Mouse (Mus musculus) embryonic fibroblast, embryonic 13.5 days (primary cell): ENCODE measurements at regions not wholly inside any gene's neighbourhood (a gene's known extent, or its start where the extent isn't known, plus 50 kb on each side); places are given as distances from the start of the nearest gene placed in this dataset.

ENCODE experiments used
- H3K27ac ChIP-seq: 2 replicates; pipeline ENCODE4 v1.5.1; 2012; ENCODE audit warnings: low read length, control low read depth, inconsistent platforms; ENCODE audit not compliant: insufficient read depth
- H3K4me1 ChIP-seq: 2 replicates; pipeline ENCODE4 v1.6.1; 2011; ENCODE audit warnings: low read length; ENCODE audit not compliant: control insufficient read depth, insufficient read depth
- H3K4me3 ChIP-seq: 2 replicates; pipeline ENCODE4 v1.5.1; 2011; ENCODE audit warnings: mild to moderate bottlenecking, control low read depth, low read length; ENCODE audit not compliant: insufficient read depth
- CTCF ChIP-seq: IDR thresholded peaks from 2 replicates; pipeline ENCODE4 v1.5.1; 2011; ENCODE audit warnings: mild to moderate bottlenecking, control low read depth, low read length, moderate library complexity, borderline replicate concordance; ENCODE audit not compliant: insufficient read depth
- POLR2A ChIP-seq: IDR thresholded peaks from 2 replicates; pipeline ENCODE4 v1.6.1; 2011; ENCODE audit warnings: low read depth, mild to moderate bottlenecking, control low read depth, low read length, moderate library complexity

- no peak for TF ChIP-seq CTCF
- no peak for TF ChIP-seq POLR2A
- no peak overlapping the region for H3K27ac ChIP-seq
- no peaks in the 10 kb centered on the region for H3K4me1 ChIP-seq
These were observed 174.0 kb downstream of the Cyp26b1 start for GRCm38 (mm10) chr6:84419691-84420090.

GRCm38 (mm10) chr6:84419281-84419680 is 174.4 kb downstream of the Cyp26b1 start:
- no peak overlapping the region for H3K4me3 ChIP-seq
- no peaks in the 10 kb centered on the region for H3K4me1 ChIP-seq
- TF ChIP-seq POLR2A (no peak), CTCF (no peak)
- no peak overlapping the region for H3K27ac ChIP-seq

More at GRCm38 (mm10) chr6:84419691-84420090, 174.0 kb downstream of the Cyp26b1 start:
- H3K4me3 ChIP-seq, result no peak overlapping the region

- no peak overlapping the region for H3K27ac ChIP-seq
- TF ChIP-seq POLR2A (no peak), CTCF (no peak)
- H3K4me3 ChIP-seq, result no peak overlapping the region
- H3K4me1 ChIP-seq, result no peaks in the 10 kb centered on the region
These were observed 176.6 kb downstream of the Cyp26b1 start for GRCm38 (mm10) chr6:84416992-84417636.

GRCm38 (mm10) chr6:84414400-84414799 is 179.3 kb downstream of the Cyp26b1 start:
- Histone ChIP-seq H3K4me3 (no peak overlapping the region), H3K4me1 (no peaks in the 10 kb centered on the region), H3K27ac (no peak overlapping the region)
- TF ChIP-seq CTCF, result no peak
- TF ChIP-seq POLR2A, result no peak

GRCm38 (mm10) chr6:84409863-84410513 is 183.7 kb downstream of the Cyp26b1 start:
- no peak overlapping the region for H3K4me3 ChIP-seq
- H3K27ac ChIP-seq, result no peak overlapping the region
- peaks cover 2% of the 10 kb centered on the region; the same call in 1 of the 2 replicates for H3K4me1 ChIP-seq
- TF ChIP-seq POLR2A, result no peak

GRCm38 (mm10) chr6:84408513-84408912 is 185.2 kb downstream of the Cyp26b1 start:
- Histone ChIP-seq H3K4me3 (no peak overlapping the region), H3K4me1 (peaks cover 2% of the 10 kb centered on the region; the same call in 1 of the 2 replicates), H3K27ac (no peak overlapping the region)
- TF ChIP-seq CTCF, result no peak
- TF ChIP-seq POLR2A, result no peak

- H3K4me1 ChIP-seq, result peaks cover 2% of the 10 kb centered on the region; the same call in 1 of the 2 replicates
- TF ChIP-seq POLR2A, result no peak
- TF ChIP-seq CTCF, result 0 out of 2 replicates have a peak, but pooled peaks have one; percentile 25
- H3K27ac ChIP-seq, result no peak overlapping the region
- H3K4me3 ChIP-seq, result no peak overlapping the region
These were observed 185.9 kb downstream of the Cyp26b1 start for GRCm38 (mm10) chr6:84407773-84408172.

- Histone ChIP-seq H3K27ac (no peak overlapping the region), H3K4me1 (peaks cover 2% of the 10 kb centered on the region; the same call in 1 of the 2 replicates), H3K4me3 (no peak overlapping the region)
- TF ChIP-seq POLR2A (no peak), CTCF (no peak)
These were observed 189.0 kb downstream of the Cyp26b1 start for GRCm38 (mm10) chr6:84404695-84405094.

GRCm38 (mm10) chr6:84402431-84402830 is 191.3 kb downstream of the Cyp26b1 start:
- TF ChIP-seq POLR2A (no peak), CTCF (no peak)
- H3K27ac ChIP-seq, result no peak overlapping the region
- no peak overlapping the region for H3K4me3 ChIP-seq
- H3K4me1 ChIP-seq, result peaks cover 2% of the 10 kb centered on the region; the same call in 1 of the 2 replicates

GRCm38 (mm10) chr6:84394496-84395090 is 199.1 kb downstream of the Cyp26b1 start:
- no peak overlapping the region for H3K27ac ChIP-seq
- H3K4me1 ChIP-seq, result no peaks in the 10 kb centered on the region
- no peak for TF ChIP-seq CTCF
- no peak for TF ChIP-seq POLR2A
- H3K4me3 ChIP-seq, result no peak overlapping the region
